Mouse (Mus musculus): Measurements from ENCODE around the gene Olfr684. TPM values are rescaled to one million over a fixed set of nuclear protein-coding genes. Genes with fewer than 3 reads are reported as not detected.

Olfr684 gene
- not detected in 2 replicates for polyA plus RNA-seq (2011; ENCODE audit: insufficient read depth, insufficient read length, low replicate concordance, missing spikeins)

DNA sequence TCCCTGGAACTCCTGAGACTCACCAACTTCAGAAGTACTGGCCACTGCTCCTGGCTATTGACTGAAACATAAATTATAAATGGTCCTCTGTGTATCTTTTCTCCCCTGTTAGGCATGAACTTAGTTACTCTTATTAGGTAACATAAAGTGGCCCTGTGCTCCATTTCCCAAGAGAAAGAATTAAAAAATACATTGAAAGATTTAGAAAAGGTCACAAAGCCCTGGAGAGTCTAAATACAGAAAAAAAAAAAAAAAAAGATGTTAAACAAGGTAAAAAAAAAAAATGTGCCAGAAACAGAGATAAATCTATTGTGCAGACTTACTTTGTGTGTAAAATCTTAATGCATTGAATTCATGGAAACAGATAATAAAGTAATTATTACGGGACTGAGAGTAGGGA, at the start of gene Olfr684:
Olfr684 (minus strand) TSS at position 101 of the 400 bp plus-strand sequence.
- Histone ChIP-seq H3K27ac (ENCODE audit: control insufficient read depth, insufficient read depth, low read depth, low read length, poor library complexity) (no peak within 1 kb of the TSS), H3K4me3 (replicated peaks; ENCODE audit: control insufficient read depth, low read depth, low read length) (no peak within 1 kb of the TSS), H3K4me1 (ENCODE audit: control insufficient read depth, insufficient read depth, low read length) (no peaks in the 10 kb centered on the region)
- 76% methylated on average over 1 of the region's 1 CpGs for WGBS
- no peak for TF ChIP-seq CTCF (IDR thresholded peaks at IDR 0.05; ENCODE audit: control insufficient read depth, insufficient read depth, low read length)
- no peak for TF ChIP-seq POLR2A (IDR thresholded peaks at IDR 0.05; ENCODE audit: borderline replicate concordance, control insufficient read depth, low read depth, low read length)

GRCm38 (mm10) chr7:105207385-105207784, 43.9 kb upstream of the Olfr684 start, which contains the start of gene Olfr686:
Olfr686 (minus strand) TSS chr7:105207485.
- no peak within 1 kb of the TSS for H3K27ac ChIP-seq (ENCODE audit: control insufficient read depth, insufficient read depth, low read depth, low read length, poor library complexity)
- no peak within 1 kb of the TSS for H3K4me3 ChIP-seq (replicated peaks; ENCODE audit: control insufficient read depth, low read depth, low read length)
- no peaks in the 10 kb centered on the region for H3K4me1 ChIP-seq (ENCODE audit: control insufficient read depth, insufficient read depth, low read length)
- no peak for TF ChIP-seq CTCF (IDR thresholded peaks at IDR 0.05; ENCODE audit: control insufficient read depth, insufficient read depth, low read length)
- TF ChIP-seq POLR2A (IDR thresholded peaks at IDR 0.05; ENCODE audit: borderline replicate concordance, control insufficient read depth, low read depth, low read length): no peak

- Histone ChIP-seq H3K27ac (ENCODE audit: control insufficient read depth, insufficient read depth, low read depth, low read length, poor library complexity) (no peak within 1 kb of the TSS), H3K4me3 (replicated peaks; ENCODE audit: control insufficient read depth, low read depth, low read length) (no peak within 1 kb of the TSS), H3K4me1 (ENCODE audit: control insufficient read depth, insufficient read depth, low read length) (no peaks in the 10 kb centered on the region)
- TF ChIP-seq POLR2A (IDR thresholded peaks at IDR 0.05; ENCODE audit: borderline replicate concordance, control insufficient read depth, low read depth, low read length): no peak
- no peak for TF ChIP-seq CTCF (IDR thresholded peaks at IDR 0.05; ENCODE audit: control insufficient read depth, insufficient read depth, low read length)
- 76% methylated on average over 1 of the region's 1 CpGs for WGBS
These were observed 22.5 kb upstream of the Olfr684 start, which contains the start of gene Olfr685 for GRCm38 (mm10) chr7:105185912-105186311. Olfr685 (minus strand) TSS chr7:105186012.

DNA sequence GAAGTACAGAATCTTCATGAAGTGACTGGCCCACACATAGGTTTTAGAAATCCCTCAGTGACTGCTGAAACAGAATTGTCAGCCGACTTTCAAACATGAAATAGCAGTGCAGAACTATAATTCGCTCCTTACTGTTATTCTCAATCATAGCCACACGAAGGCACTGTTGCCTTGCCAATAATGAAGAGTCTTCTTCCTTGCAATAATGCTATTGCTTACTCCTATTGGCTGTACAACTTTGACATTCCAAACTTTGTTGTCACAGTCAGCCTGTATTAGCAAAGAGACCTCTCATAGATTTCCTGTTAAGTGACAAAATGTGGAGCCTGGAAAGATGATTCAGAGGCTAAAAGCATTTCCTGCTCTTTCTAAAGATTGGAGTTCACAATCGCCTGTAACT, 7.3 kb upstream of the Olfr684 start:
- no peak for TF ChIP-seq POLR2A (IDR thresholded peaks at IDR 0.05; ENCODE audit: borderline replicate concordance, control insufficient read depth, low read depth, low read length)
- TF ChIP-seq CTCF (IDR thresholded peaks at IDR 0.05; ENCODE audit: control insufficient read depth, insufficient read depth, low read length): no peak
- WGBS: 39% methylated on average over 4 of the region's 4 CpGs

DNA sequence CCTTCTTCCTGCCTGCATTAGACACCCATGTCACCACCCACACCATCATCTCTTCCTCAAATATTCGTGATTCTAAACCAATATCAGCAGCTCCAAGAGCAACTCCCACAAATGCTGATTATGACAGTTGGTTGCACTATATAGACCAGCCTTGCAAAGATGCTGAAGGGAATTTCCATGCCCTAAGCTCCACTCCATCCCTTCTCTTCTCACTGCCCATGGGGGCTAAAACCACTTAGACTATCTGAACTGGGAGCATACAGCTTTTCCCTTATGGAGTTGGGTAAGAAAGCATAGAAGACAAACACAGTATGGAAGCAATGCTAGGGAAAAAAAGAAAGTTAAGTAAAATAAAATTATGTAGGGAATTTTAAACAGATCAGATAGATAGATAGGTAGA, 16.5 kb downstream of the Olfr684 start, which contains the start of gene Olfr683:
Olfr683 (minus strand) TSS at position 101 of the 400 bp plus-strand sequence.
- Histone ChIP-seq H3K27ac (ENCODE audit: control insufficient read depth, insufficient read depth, low read depth, low read length, poor library complexity) (no peak within 1 kb of the TSS), H3K4me1 (ENCODE audit: control insufficient read depth, insufficient read depth, low read length) (no peaks in the 10 kb centered on the region), H3K4me3 (replicated peaks; ENCODE audit: control insufficient read depth, low read depth, low read length) (no peak within 1 kb of the TSS)
- WGBS: 68% methylated on average over 1 of the region's 1 CpGs
- TF ChIP-seq POLR2A (IDR thresholded peaks at IDR 0.05; ENCODE audit: borderline replicate concordance, control insufficient read depth, low read depth, low read length) (no peak), CTCF (IDR thresholded peaks at IDR 0.05; ENCODE audit: control insufficient read depth, insufficient read depth, low read length) (no peak)

More for the DNA sequence above, 7.3 kb upstream of the Olfr684 start:
- H3K4me3 ChIP-seq (replicated peaks; ENCODE audit: control insufficient read depth, low read depth, low read length): no peak overlapping the region
- H3K4me1 ChIP-seq (ENCODE audit: control insufficient read depth, insufficient read depth, low read length): no peaks in the 10 kb centered on the region
- no peak overlapping the region for H3K27ac ChIP-seq (ENCODE audit: control insufficient read depth, insufficient read depth, low read depth, low read length, poor library complexity)

GRCm38 (mm10) chr7:105141275-105141674, 22.2 kb downstream of the Olfr684 start:
- Histone ChIP-seq H3K4me3 (replicated peaks; ENCODE audit: control insufficient read depth, low read depth, low read length) (no peak overlapping the region), H3K4me1 (ENCODE audit: control insufficient read depth, insufficient read depth, low read length) (no peaks in the 10 kb centered on the region), H3K27ac (ENCODE audit: control insufficient read depth, insufficient read depth, low read depth, low read length, poor library complexity) (no peak overlapping the region)
- 67% methylated on average over 2 of the region's 2 CpGs for WGBS
- TF ChIP-seq POLR2A (IDR thresholded peaks at IDR 0.05; ENCODE audit: borderline replicate concordance, control insufficient read depth, low read depth, low read length): no peak
- no peak for TF ChIP-seq CTCF (IDR thresholded peaks at IDR 0.05; ENCODE audit: control insufficient read depth, insufficient read depth, low read length)

DNA sequence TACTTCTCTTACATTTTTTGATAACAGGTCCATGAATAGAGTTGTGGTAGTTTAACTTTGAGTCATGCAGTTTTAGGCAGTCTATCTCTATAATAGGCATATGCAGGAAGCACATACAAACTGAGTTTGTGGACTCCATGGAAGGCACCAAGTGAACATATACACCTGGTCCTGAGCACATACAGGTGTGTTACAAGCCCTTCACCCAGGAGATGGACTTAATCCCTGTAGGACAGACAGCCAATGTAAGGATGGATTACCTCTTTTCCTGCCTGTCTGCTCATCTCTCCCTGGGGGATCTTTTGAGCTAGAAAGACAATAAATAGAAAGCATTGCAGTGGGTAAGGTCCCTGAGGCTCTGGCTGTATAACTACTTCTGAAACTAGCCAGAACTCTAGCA, 46.9 kb downstream of the Olfr684 start, which contains the start of gene Olfr681:
Olfr681 (plus strand) TSS at position 301 of the 400 bp plus-strand sequence.
- H3K4me1 ChIP-seq (ENCODE audit: control insufficient read depth, insufficient read depth, low read length): no peaks in the 10 kb centered on the region
- no peak within 1 kb of the TSS for H3K4me3 ChIP-seq (replicated peaks; ENCODE audit: control insufficient read depth, low read depth, low read length)
- no peak within 1 kb of the TSS for H3K27ac ChIP-seq (ENCODE audit: control insufficient read depth, insufficient read depth, low read depth, low read length, poor library complexity)
- TF ChIP-seq CTCF (IDR thresholded peaks at IDR 0.05; ENCODE audit: control insufficient read depth, insufficient read depth, low read length) (no peak), POLR2A (IDR thresholded peaks at IDR 0.05; ENCODE audit: borderline replicate concordance, control insufficient read depth, low read depth, low read length) (no peak)

Other genes starting within 250 kb of the Olfr684 start
- gene Olfr667, start 242.2 kb downstream of the Olfr684 start, polyA plus RNA-seq (2011; ENCODE audit: insufficient read depth, insufficient read length, low replicate concordance, missing spikeins): not detected in 2 replicates
- not detected in 2 replicates for gene Olfr668, start 235.6 kb downstream of the Olfr684 start, polyA plus RNA-seq (2011; ENCODE audit: insufficient read depth, insufficient read length, low replicate concordance, missing spikeins)
- not detected in 2 replicates for gene Olfr669, start 229.4 kb downstream of the Olfr684 start, polyA plus RNA-seq (2011; ENCODE audit: insufficient read depth, insufficient read length, low replicate concordance, missing spikeins)
- not detected in 2 replicates for gene Olfr670, start 201.0 kb downstream of the Olfr684 start, polyA plus RNA-seq (2011; ENCODE audit: insufficient read depth, insufficient read length, low replicate concordance, missing spikeins)
- gene Olfr671, start 184.5 kb downstream of the Olfr684 start, polyA plus RNA-seq (2011; ENCODE audit: insufficient read depth, insufficient read length, low replicate concordance, missing spikeins): not detected in 2 replicates
- not detected in 2 replicates for gene Olfr672, start 161.6 kb downstream of the Olfr684 start, polyA plus RNA-seq (2011; ENCODE audit: insufficient read depth, insufficient read length, low replicate concordance, missing spikeins)
- gene Olfr675, start 135.2 kb downstream of the Olfr684 start, polyA plus RNA-seq (2011; ENCODE audit: insufficient read depth, insufficient read length, low replicate concordance, missing spikeins): not detected in 2 replicates
- not detected in 2 replicates for gene Olfr676, start 131.0 kb downstream of the Olfr684 start, polyA plus RNA-seq (2011; ENCODE audit: insufficient read depth, insufficient read length, low replicate concordance, missing spikeins)
- gene Olfr677, start 112.3 kb downstream of the Olfr684 start, polyA plus RNA-seq (2011; ENCODE audit: insufficient read depth, insufficient read length, low replicate concordance, missing spikeins): not detected in 2 replicates
- gene Olfr678, start 99.2 kb downstream of the Olfr684 start, polyA plus RNA-seq (2011; ENCODE audit: insufficient read depth, insufficient read length, low replicate concordance, missing spikeins): not detected in 2 replicates
- not detected in 2 replicates for gene Olfr679, start 82.4 kb downstream of the Olfr684 start, polyA plus RNA-seq (2011; ENCODE audit: insufficient read depth, insufficient read length, low replicate concordance, missing spikeins)
- gene Olfr680-ps1, start 70.8 kb downstream of the Olfr684 start, polyA plus RNA-seq (2011; ENCODE audit: insufficient read depth, insufficient read length, low replicate concordance, missing spikeins): not detected in 2 replicates
- gene Olfr681, start 46.8 kb downstream of the Olfr684 start, polyA plus RNA-seq (2011; ENCODE audit: insufficient read depth, insufficient read length, low replicate concordance, missing spikeins): not detected in 2 replicates
- gene Olfr683, start 16.6 kb downstream of the Olfr684 start, polyA plus RNA-seq (2011; ENCODE audit: insufficient read depth, insufficient read length, low replicate concordance, missing spikeins): not detected in 2 replicates
- not detected in 2 replicates for gene Olfr685, start 22.4 kb upstream of the Olfr684 start, polyA plus RNA-seq (2011; ENCODE audit: insufficient read depth, insufficient read length, low replicate concordance, missing spikeins)
- gene Olfr686, start 43.8 kb upstream of the Olfr684 start, polyA plus RNA-seq (2011; ENCODE audit: insufficient read depth, insufficient read length, low replicate concordance, missing spikeins): not detected in 2 replicates
- gene Olfr688, start 124.4 kb upstream of the Olfr684 start, polyA plus RNA-seq (2011; ENCODE audit: insufficient read depth, insufficient read length, low replicate concordance, missing spikeins): not detected in 2 replicates
- gene Olfr689, start 147.5 kb upstream of the Olfr684 start, polyA plus RNA-seq (2011; ENCODE audit: insufficient read depth, insufficient read length, low replicate concordance, missing spikeins): not detected in 2 replicates
- not detected in 2 replicates for gene Olfr690, start 170.5 kb upstream of the Olfr684 start, polyA plus RNA-seq (2011; ENCODE audit: insufficient read depth, insufficient read length, low replicate concordance, missing spikeins)
- gene Olfr691, start 178.6 kb upstream of the Olfr684 start, polyA plus RNA-seq (2011; ENCODE audit: insufficient read depth, insufficient read length, low replicate concordance, missing spikeins): not detected in 2 replicates
- not detected in 2 replicates for gene Olfr692, start 204.6 kb upstream of the Olfr684 start, polyA plus RNA-seq (2011; ENCODE audit: insufficient read depth, insufficient read length, low replicate concordance, missing spikeins)
- gene Gm5901, start 211.4 kb upstream of the Olfr684 start, polyA plus RNA-seq (2011; ENCODE audit: insufficient read depth, insufficient read length, low replicate concordance, missing spikeins): not detected in 2 replicates
- gene Fam160a2, start 236.4 kb upstream of the Olfr684 start, polyA plus RNA-seq (2011; ENCODE audit: insufficient read depth, insufficient read length, low replicate concordance, missing spikeins): 31.1 and 112 TPM in 2 replicates
- 0.60 TPM in 1 of 2 replicates, not detected in the other for gene Cnga4, start 240.9 kb upstream of the Olfr684 start, polyA plus RNA-seq (2011; ENCODE audit: insufficient read depth, insufficient read length, low replicate concordance, missing spikeins)